Mouse (Mus musculus): ENCODE results near the gene Bmp2k. TPM values are rescaled to one million over a fixed set of nuclear protein-coding genes. Genes with fewer than 3 reads are reported as not detected.

Gene Bmp2k
- polyA plus RNA-seq, 1 experiment from 2014 or later, result 11.9 TPM

DNA sequence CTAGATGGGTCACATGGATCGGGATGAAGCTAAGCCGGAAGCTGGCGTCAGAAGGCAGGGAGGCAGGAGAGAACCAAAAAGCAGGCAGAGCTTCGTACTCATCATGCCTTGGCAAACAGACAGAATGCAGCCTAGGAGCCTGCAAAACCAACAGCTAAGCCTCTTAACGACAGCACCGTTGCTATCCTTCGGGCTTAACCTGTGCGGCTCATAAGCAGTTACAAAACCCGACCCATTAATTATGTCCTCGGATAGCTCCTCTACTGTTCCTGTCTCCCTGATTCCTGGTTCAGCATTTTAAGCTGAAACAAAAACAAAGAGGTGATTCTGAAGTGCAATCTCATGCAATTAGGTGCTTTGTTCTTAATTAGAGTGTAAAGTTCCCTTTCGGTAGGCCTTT is 43.4 kb upstream of the Bmp2k start:
- 33% methylated on average over 11 of the region's 11 CpGs for WGBS
- TF ChIP-seq CTCF (IDR thresholded peaks at IDR 0.05; ENCODE audit: low read depth), result no peak
- DNase-seq (ENCODE audit: low spot score) (no peak), ATAC-seq (replicated peaks; ENCODE audit: low FRiP score, low read depth) (no peak)
- Histone ChIP-seq H3K9ac (ENCODE audit: low read depth, low read length) (no peak overlapping the region), H3K4me1 (replicated peaks; ENCODE audit: insufficient read depth, low read length) (no peaks in the 10 kb centered on the region), H3K4me2 (ENCODE audit: low read length) (no peak overlapping the region; the same call in 1 of the 2 replicates), H3K27me3 (ENCODE audit: insufficient read depth, low read length) (no peaks in the 10 kb centered on the region), H3K9me3 (replicated peaks; ENCODE audit: low read length) (no peaks in the 10 kb centered on the region), H3K4me3 (replicated peaks; ENCODE audit: low read depth, low read length) (no peak overlapping the region), H3K36me3 (ENCODE audit: insufficient read depth, low read length) (no peaks in the 10 kb centered on the region), H3K27ac (no peak overlapping the region)

DNA sequence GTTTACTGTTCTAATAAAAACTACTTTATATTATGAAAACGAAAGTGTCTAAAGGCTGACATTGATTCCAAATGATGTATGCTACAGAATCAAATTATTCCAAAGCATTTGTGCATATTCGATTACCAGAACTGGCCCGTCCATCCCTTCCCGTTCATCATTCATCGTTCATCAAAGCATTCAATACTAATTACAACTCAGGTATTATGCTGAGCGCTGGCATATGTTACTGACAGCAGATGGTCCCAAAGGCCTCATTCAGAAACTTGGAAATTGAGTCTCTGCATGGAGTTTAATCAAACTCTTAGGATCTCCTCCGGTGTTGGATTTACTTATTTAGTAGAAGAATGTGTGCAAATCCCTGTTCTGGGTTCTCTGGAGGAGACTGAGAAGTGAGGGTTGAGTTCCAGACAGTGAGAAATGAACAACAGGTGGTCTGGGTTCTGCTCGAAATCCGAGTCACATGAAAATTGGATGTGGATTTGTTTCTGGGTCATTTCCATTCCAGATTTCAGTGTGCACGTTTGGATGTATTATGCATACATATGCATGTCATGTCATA is 42.9 kb upstream of the Bmp2k start:
- Histone ChIP-seq H3K9me3 (replicated peaks; ENCODE audit: low read length) (no peaks in the 10 kb centered on the region), H3K27ac (no peak overlapping the region), H3K36me3 (ENCODE audit: insufficient read depth, low read length) (no peaks in the 10 kb centered on the region), H3K4me1 (replicated peaks; ENCODE audit: insufficient read depth, low read length) (no peaks in the 10 kb centered on the region), H3K9ac (ENCODE audit: low read depth, low read length) (no peak overlapping the region), H3K4me2 (ENCODE audit: low read length) (no peak overlapping the region), H3K27me3 (ENCODE audit: insufficient read depth, low read length) (no peaks in the 10 kb centered on the region), H3K4me3 (replicated peaks; ENCODE audit: low read depth, low read length) (no peak overlapping the region)
- DNase-seq (ENCODE audit: low spot score) (no peak), ATAC-seq (replicated peaks; ENCODE audit: low FRiP score, low read depth) (no peak)
- 86% methylated on average over 10 of the region's 10 CpGs for WGBS
- TF ChIP-seq CTCF (IDR thresholded peaks at IDR 0.05; ENCODE audit: low read depth), result no peak

DNA sequence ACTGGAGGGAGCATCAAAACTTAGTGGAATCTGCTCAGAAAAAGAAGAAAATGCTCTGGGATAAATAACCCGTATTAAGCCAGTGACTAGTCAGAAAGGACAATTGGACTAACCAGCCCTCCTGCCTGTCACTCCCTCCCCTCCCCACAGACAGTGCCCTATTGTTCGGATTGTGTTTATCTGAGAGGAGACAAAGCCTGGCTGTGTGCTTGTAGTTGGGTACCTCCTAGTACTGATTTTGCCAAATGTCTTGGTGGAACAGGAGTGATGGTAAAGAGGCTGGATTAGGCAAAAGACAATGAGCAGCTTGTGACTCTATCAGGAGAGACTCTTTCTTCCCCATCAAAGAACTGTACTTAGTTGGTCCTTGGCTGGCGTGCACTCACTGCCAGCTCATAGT is 40.6 kb upstream of the Bmp2k start:
- Histone ChIP-seq H3K4me2 (ENCODE audit: low read length) (no peak overlapping the region), H3K4me3 (replicated peaks; ENCODE audit: low read depth, low read length) (no peak overlapping the region), H3K36me3 (ENCODE audit: insufficient read depth, low read length) (no peaks in the 10 kb centered on the region), H3K9me3 (replicated peaks; ENCODE audit: low read length) (no peaks in the 10 kb centered on the region), H3K27ac (no peak overlapping the region), H3K4me1 (replicated peaks; ENCODE audit: insufficient read depth, low read length) (no peaks in the 10 kb centered on the region), H3K27me3 (ENCODE audit: insufficient read depth, low read length) (no peaks in the 10 kb centered on the region), H3K9ac (ENCODE audit: low read depth, low read length) (no peak overlapping the region)
- no peak for ATAC-seq (replicated peaks; ENCODE audit: low FRiP score, low read depth)
- WGBS, result 74% methylated on average over 3 of the region's 3 CpGs
- no peak for DNase-seq (ENCODE audit: low spot score)
- TF ChIP-seq CTCF (IDR thresholded peaks at IDR 0.05; ENCODE audit: low read depth), result no peak

DNA sequence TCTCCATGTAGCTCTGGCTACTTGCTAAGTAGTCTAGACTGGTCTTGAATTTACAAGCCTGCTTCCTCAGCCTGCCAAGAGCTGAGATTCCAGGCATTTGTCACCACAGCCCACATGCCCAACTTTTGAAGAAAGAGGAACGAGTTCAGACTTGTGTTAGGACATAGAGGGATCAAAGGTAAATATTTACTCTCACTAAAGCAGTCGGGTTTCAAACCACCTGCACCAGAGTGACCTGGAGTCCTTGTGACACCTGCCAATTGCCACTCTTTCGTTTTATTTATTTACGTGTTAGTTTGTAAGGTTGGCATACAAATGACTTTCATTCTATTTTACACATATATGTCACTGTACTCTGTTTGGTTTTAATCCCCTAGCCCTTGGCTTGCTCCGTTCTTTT is 36.4 kb upstream of the Bmp2k start:
- Histone ChIP-seq H3K4me1 (replicated peaks; ENCODE audit: insufficient read depth, low read length) (no peaks in the 10 kb centered on the region), H3K27ac (no peak overlapping the region), H3K4me3 (replicated peaks; ENCODE audit: low read depth, low read length) (no peak overlapping the region), H3K27me3 (ENCODE audit: insufficient read depth, low read length) (no peaks in the 10 kb centered on the region), H3K9me3 (replicated peaks; ENCODE audit: low read length) (no peaks in the 10 kb centered on the region), H3K9ac (ENCODE audit: low read depth, low read length) (no peak overlapping the region), H3K4me2 (ENCODE audit: low read length) (no peak overlapping the region), H3K36me3 (ENCODE audit: insufficient read depth, low read length) (no peaks in the 10 kb centered on the region)
- DNase-seq (ENCODE audit: low spot score) (no peak), ATAC-seq (replicated peaks; ENCODE audit: low FRiP score, low read depth) (no peak)
- WGBS, result 66% methylated on average over 5 of the region's 5 CpGs
- TF ChIP-seq CTCF (IDR thresholded peaks at IDR 0.05; ENCODE audit: low read depth), result no peak

DNA sequence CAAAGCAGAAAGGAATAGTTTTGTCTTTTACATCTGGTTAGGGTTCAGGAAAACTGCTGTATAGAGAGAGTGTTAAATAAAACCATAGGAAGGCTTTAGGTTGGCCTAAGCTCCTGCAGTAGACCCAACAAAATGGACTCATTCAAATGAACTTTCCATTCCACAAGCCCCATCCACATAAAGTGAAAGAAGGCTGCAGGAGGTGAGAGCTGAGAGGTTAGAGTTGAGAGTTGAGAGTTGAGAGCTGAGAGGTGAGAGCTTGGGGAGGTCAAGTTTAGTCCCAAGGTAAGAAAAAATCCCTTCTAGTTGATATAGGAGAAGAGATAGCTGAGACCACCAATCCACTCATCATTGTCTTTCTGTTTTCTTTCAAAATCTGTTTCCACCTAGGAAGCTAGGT is 35.6 kb upstream of the Bmp2k start:
- ATAC-seq (replicated peaks; ENCODE audit: low FRiP score, low read depth) (no peak), DNase-seq (ENCODE audit: low spot score) (no peak)
- H3K4me3 ChIP-seq (replicated peaks; ENCODE audit: low read depth, low read length), result no peak overlapping the region
- H3K9me3 ChIP-seq (replicated peaks; ENCODE audit: low read length), result no peaks in the 10 kb centered on the region
- no peak overlapping the region for H3K4me2 ChIP-seq (ENCODE audit: low read length)
- no peaks in the 10 kb centered on the region for H3K4me1 ChIP-seq (replicated peaks; ENCODE audit: insufficient read depth, low read length)
- H3K27ac ChIP-seq, result no peak overlapping the region
- H3K36me3 ChIP-seq (ENCODE audit: insufficient read depth, low read length), result no peaks in the 10 kb centered on the region
- H3K27me3 ChIP-seq (ENCODE audit: insufficient read depth, low read length), result no peaks in the 10 kb centered on the region
- no peak overlapping the region for H3K9ac ChIP-seq (ENCODE audit: low read depth, low read length)
- TF ChIP-seq CTCF (IDR thresholded peaks at IDR 0.05; ENCODE audit: low read depth), result no peak

DNA sequence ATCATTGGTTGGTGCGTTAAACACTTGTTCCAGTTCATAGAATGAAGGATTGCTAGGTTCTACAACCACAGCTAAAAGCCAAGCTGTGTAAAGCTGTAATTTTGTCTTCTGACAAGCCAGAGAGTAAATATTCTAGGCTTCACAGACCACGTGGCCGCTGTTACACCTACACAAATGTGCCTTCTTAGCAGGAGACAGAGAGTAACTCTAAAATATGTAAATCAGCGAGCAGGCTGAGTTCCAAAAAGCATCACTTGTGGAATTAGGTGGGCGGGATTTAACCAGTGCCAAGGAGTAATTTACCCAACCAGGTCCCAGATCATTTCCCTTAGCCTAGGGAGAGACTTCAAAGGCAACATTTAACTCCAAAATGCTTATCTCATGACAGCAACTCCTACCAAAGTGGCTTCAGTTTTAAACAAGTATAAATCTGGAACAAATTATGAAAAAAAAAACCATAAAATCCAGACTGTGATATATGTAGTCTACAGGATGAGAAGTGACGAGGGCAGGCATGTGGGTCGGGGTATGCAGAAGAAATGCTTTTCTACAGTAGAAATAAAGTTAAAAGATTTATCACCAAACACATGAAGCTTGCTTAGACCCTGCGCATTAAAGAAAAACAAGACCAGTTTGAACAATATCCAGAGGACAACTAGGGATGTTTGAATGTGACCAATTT is 35.1 kb upstream of the Bmp2k start:
- H3K27ac ChIP-seq, result no peak overlapping the region
- ATAC-seq (replicated peaks; ENCODE audit: low FRiP score, low read depth) (no peak), DNase-seq (ENCODE audit: low spot score) (peak; percentile 75)
- no peak for TF ChIP-seq CTCF (IDR thresholded peaks at IDR 0.05; ENCODE audit: low read depth)
- 39% methylated on average over 8 of the region's 8 CpGs for WGBS
- no peak overlapping the region for H3K4me3 ChIP-seq (replicated peaks; ENCODE audit: low read depth, low read length)
- no peaks in the 10 kb centered on the region for H3K9me3 ChIP-seq (replicated peaks; ENCODE audit: low read length)
- H3K27me3 ChIP-seq (ENCODE audit: insufficient read depth, low read length), result no peaks in the 10 kb centered on the region
- H3K4me2 ChIP-seq (ENCODE audit: low read length), result no peak overlapping the region
- no peaks in the 10 kb centered on the region for H3K36me3 ChIP-seq (ENCODE audit: insufficient read depth, low read length)
- H3K4me1 ChIP-seq (replicated peaks; ENCODE audit: insufficient read depth, low read length), result no peaks in the 10 kb centered on the region
- H3K9ac ChIP-seq (ENCODE audit: low read depth, low read length), result no peak overlapping the region

DNA sequence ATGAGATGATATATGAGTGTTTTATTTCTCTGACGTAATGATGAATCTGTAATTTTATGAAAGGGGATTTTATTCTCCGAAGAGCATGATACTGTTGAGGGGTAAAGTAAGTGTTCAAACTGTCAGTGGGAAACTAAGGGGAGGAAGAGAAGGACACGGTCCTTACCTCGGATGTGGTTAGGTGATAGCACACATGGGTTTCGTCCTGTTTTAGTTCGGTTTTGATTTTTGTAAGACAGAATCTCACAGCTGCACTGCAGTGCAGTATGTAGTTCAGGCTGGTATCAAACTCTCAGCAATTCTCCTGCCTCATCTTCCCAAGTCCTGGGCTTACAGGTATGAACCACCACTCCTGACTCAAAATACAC is 34.6 kb upstream of the Bmp2k start:
- H3K27ac ChIP-seq, result no peak overlapping the region
- DNase-seq (ENCODE audit: low spot score) (no peak), ATAC-seq (replicated peaks; ENCODE audit: low FRiP score, low read depth) (no peak)
- no peak overlapping the region for H3K4me3 ChIP-seq (replicated peaks; ENCODE audit: low read depth, low read length)
- H3K36me3 ChIP-seq (ENCODE audit: insufficient read depth, low read length), result no peaks in the 10 kb centered on the region
- H3K9ac ChIP-seq (ENCODE audit: low read depth, low read length), result no peak overlapping the region
- WGBS, result 43% methylated on average over 6 of the region's 6 CpGs
- no peaks in the 10 kb centered on the region for H3K4me1 ChIP-seq (replicated peaks; ENCODE audit: insufficient read depth, low read length)
- H3K4me2 ChIP-seq (ENCODE audit: low read length), result no peak overlapping the region
- no peak for TF ChIP-seq CTCF (IDR thresholded peaks at IDR 0.05; ENCODE audit: low read depth)
- no peaks in the 10 kb centered on the region for H3K27me3 ChIP-seq (ENCODE audit: insufficient read depth, low read length)
- no peaks in the 10 kb centered on the region for H3K9me3 ChIP-seq (replicated peaks; ENCODE audit: low read length)
